Mouse (Mus musculus) kidney, adult 10 weeks (tissue): ENCODE results near the gene Scp2d1. TPM values are rescaled to one million over a fixed set of nuclear protein-coding genes. Genes with fewer than 3 reads are reported as not detected.

Source experiments
- polyA plus RNA-seq: library from polyadenylated mRNA; stranded (reverse); fragments of 350-450 nt; fragmentation: Illumina TruSeq; extraction: RNeasy Lipid Tissue Mini Kit (QIAGEN cat#74804); gene quantifications from one replicate; pipeline ENCODE4 v1.2.3, GENCODE M21; 2014; ENCODE audit warnings: low read depth, low replicate concordance

The Scp2d1 gene
- polyA plus RNA-seq = not detected

DNA sequence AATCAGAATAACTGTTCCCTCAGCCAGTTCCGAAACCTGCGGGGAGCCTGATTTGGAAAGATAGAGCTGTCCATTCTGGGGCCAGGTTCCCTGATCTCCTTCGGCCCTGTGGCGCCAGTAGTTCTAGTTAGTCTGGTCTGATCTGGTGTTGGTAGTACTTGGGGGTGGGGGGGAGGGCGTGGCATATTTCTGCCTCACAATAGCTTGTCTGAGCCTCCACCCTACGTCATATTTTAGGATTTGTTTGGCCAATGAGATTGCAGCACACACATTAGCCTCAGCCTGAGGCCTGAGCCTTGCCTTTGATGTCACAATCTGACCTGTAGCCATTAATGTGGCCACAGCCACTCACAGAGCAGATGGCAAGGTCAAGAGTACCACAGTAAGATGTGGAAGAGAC, at the start of gene Scp2d1:
Gene Scp2d1, plus strand, starts transcription at position 301 of the 400 bp plus-strand sequence.

Other genes starting within 250 kb of the Scp2d1 start
- gene Smim26, start 229.6 kb upstream of the Scp2d1 start, polyA plus RNA-seq = 36.3 TPM
- gene Dtd1, start 223.8 kb upstream of the Scp2d1 start, polyA plus RNA-seq = 21.4 TPM